Mouse (Mus musculus) thymus, adult 2 months (tissue): ENCODE measurements at regions not wholly inside any gene's neighbourhood (a gene's known extent, or its start where the extent isn't known, plus 50 kb on each side); places are given as distances from the start of the nearest gene placed in this dataset.

Experiments
- CTCF ChIP-seq: fragments of 200-500 bp; IDR thresholded peaks from 2 replicates; pipeline ENCODE4 v1.5.1; 2012; ENCODE audit warnings: mild to moderate bottlenecking, control low read depth, low read length, moderate library complexity, borderline replicate concordance; ENCODE audit not compliant: control insufficient read depth, poor library complexity, insufficient read depth; ENCODE audit errors: extremely low read depth
- POLR2A ChIP-seq: fragments of 200-500 bp; IDR thresholded peaks from 2 replicates; pipeline ENCODE4 v1.6.1; 2012; ENCODE audit warnings: mild to moderate bottlenecking, low read length, control low read depth, moderate library complexity; ENCODE audit not compliant: control insufficient read depth, poor library complexity, insufficient read depth; ENCODE audit errors: extremely low read depth

- TF ChIP-seq CTCF: no peak
- TF ChIP-seq POLR2A: no peak
These were observed 184.5 kb upstream of the Zfp618 start for GRCm38 (mm10) chr4:62780837-62781236.
